Mouse (Mus musculus): ENCODE data around the gene Rrm2. TPM values are rescaled to one million over a fixed set of nuclear protein-coding genes. Genes with fewer than 3 reads are reported as not detected.

Rrm2 gene
- 172 and 175 TPM in 2 replicates for polyA plus RNA-seq (2015; fragmentation: Nextera tagmentation; extraction: Ambion mirVana)

DNA sequence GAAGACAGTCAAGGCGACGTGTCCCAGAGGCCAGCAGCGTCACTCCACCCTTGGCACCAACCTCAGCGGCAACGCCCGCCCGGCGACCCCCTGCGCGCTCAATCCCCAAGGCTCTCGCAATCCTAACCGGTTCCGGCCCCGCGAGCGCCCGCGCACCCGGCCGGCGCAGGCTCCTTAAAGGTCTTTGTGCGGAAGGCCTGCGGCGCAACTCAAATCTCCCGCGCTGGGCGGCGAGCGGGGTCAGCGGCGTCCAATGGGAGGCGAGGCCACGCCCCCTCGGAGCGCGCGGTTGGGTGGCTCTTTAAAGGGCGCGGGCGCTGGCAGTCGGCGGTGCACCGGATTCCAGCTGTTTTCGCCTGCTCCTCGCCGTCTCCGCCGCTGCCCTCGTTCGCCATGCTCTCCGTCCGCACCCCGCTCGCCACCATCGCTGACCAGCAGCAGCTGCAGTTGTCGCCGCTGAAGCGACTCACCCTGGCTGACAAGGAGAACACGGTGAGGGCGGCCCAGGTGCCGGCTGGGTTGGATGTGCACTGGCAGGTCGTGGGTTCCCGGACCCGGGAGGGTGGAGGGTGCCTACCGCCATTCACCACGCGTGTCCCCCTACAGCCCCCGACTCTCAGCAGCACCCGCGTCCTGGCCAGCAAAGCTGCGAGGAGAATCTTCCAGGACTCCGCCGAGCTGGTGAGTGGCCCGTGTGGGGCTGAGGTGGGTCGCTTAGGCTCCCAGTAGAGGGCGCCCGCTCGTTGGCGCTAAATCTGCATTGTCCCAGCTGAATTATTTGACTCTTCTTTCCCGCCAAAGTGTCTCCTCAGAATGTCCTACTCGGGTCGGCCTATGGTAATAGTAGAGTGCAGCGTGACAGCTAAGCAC is at the start of gene Rrm2:
Gene Rrm2 (plus strand): TSS at position 288 of the 870 bp plus-strand sequence.
- H3K9me3 ChIP-seq: no peaks in the 10 kb centered on the region
- no peaks in the 10 kb centered on the region for H3K27me3 ChIP-seq (replicated peaks)
- H3K4me2 ChIP-seq: peak within 1 kb of the TSS; percentile 86
- peak within 1 kb of the TSS; percentile 79 for H3K27ac ChIP-seq
- ATAC-seq (ENCODE audit: insufficient read depth, low FRiP score, low read depth): peak; percentile 88
- H3K9ac ChIP-seq: peak within 1 kb of the TSS; percentile 75
- H3K36me3 ChIP-seq: peaks cover 5% of the 10 kb centered on the region; the same call in 1 of the 2 replicates
- WGBS: under 1% methylated on average over 83 of the region's 83 CpGs
- H3K4me1 ChIP-seq: peaks cover 26% of the 10 kb centered on the region
- H3K4me3 ChIP-seq (replicated peaks): peak within 1 kb of the TSS; percentile 86

DNA sequence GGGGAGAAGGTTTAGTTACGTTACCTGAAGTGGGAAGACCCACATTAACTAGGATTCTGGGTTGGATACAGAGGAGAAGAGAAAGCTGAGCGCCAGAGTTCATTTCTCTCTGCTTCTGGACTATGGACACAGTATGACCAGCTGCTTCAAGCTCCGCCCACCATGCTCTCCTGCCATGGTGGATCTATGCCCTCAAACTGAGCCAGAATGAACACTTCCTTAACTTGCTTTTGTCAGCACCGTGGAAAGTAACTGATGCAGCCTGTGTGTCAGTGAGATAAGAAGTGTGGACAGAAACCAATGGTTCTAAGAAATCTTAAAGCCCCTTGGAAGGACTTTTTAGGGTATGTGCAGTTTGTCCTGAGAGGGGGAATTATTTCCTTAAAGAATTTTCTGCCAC is 49.0 kb upstream of the Rrm2 start:
- no peak overlapping the region for H3K4me2 ChIP-seq
- H3K27me3 ChIP-seq (replicated peaks): no peaks in the 10 kb centered on the region
- no peaks in the 10 kb centered on the region for H3K9me3 ChIP-seq
- ATAC-seq (ENCODE audit: insufficient read depth, low FRiP score, low read depth): no peak
- H3K27ac ChIP-seq: no peak overlapping the region
- peaks cover 32% of the 10 kb centered on the region for H3K36me3 ChIP-seq
- 0 out of 2 replicates have a peak, but pooled peaks cover 3% of the 10 kb centered on the region for H3K4me1 ChIP-seq
- no peak overlapping the region for H3K9ac ChIP-seq
- no peak overlapping the region for H3K4me3 ChIP-seq (replicated peaks)
- 88% methylated on average over 4 of the region's 4 CpGs for WGBS

DNA sequence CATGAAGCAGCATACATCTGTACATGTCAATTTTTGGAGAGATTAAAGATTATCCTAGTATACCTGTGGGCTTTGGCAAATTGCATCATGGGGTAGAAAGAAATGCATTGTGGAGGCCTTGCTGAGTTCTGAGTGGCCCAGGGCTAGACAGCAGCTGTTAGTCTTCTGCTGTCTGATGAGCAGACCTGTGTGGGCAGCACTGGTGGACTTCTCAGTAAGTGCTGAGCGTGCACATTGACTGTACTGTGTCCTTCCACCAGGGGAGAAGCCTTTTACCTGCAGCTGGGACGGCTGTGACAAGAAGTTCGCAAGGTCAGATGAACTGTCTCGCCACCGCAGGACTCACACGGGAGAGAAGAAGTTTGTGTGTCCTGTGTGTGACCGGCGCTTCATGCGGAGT is 48.1 kb upstream of the Rrm2 start:
- 88% methylated on average over 9 of the region's 9 CpGs for whole genome bisulfite sequencing
- H3K9ac ChIP-seq: no peak overlapping the region
- H3K4me3 ChIP-seq (replicated peaks): no peak overlapping the region
- H3K9me3 ChIP-seq: no peaks in the 10 kb centered on the region
- peaks cover 28% of the 10 kb centered on the region for H3K36me3 ChIP-seq
- no peak for ATAC-seq (ENCODE audit: insufficient read depth, low FRiP score, low read depth)
- no peak overlapping the region for H3K27ac ChIP-seq
- H3K4me1 ChIP-seq: 0 out of 2 replicates have a peak, but pooled peaks cover 3% of the 10 kb centered on the region
- H3K4me2 ChIP-seq: no peak overlapping the region
- H3K27me3 ChIP-seq (replicated peaks): no peaks in the 10 kb centered on the region

DNA sequence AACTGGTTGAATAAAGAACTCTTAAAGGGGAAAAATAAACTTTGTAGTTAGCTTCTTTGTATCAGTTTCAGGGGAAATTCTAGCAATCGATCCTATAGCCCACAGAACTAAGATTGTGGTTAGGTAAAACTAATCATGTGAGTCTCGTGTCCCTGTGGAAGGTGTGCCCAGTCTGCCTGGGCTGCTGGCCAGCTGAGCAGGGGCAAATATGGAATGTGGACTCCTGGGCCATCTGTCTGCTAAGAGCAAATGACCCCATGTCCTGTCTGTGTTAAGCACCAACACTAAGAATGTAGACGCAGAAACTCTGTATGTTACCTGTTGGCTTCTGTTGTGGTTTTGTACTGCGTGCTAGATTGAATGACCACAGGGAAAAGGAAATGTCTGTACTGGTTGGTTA is 46.9 kb upstream of the Rrm2 start:
- Histone ChIP-seq H3K4me1 (0 out of 2 replicates have a peak, but pooled peaks cover 3% of the 10 kb centered on the region), H3K4me3 (replicated peaks) (no peak overlapping the region), H3K36me3 (peaks cover 18% of the 10 kb centered on the region; the same call in 1 of the 2 replicates), H3K4me2 (no peak overlapping the region), H3K27me3 (replicated peaks) (no peaks in the 10 kb centered on the region), H3K9ac (no peak overlapping the region), H3K9me3 (no peaks in the 10 kb centered on the region), H3K27ac (no peak overlapping the region)
- no peak for ATAC-seq (ENCODE audit: insufficient read depth, low FRiP score, low read depth)
- 75% methylated on average over 4 of the region's 4 CpGs for WGBS

DNA sequence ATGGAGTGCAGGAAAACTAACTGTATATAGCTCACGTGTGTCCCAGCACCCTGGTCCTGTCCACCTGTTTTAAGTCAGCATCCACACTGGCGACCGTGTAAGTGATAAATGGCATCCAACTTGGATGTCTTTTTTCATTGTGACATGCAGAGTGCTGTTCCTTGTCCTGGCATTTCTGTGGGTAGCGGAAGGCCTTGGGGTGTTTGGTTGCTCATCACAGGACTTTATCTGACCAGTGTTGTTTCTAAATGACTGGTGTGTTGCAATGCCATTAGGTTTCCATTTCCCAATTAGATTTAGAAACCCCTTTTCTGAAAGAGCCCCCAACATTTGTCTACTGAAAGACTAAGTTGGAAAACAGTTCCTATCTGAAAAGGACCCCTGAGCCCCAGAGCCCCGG is 45.9 kb upstream of the Rrm2 start:
- 74% methylated on average over 5 of the region's 5 CpGs for WGBS
- Histone ChIP-seq H3K4me3 (replicated peaks) (no peak overlapping the region), H3K9ac (no peak overlapping the region), H3K27me3 (replicated peaks) (no peaks in the 10 kb centered on the region), H3K4me2 (no peak overlapping the region), H3K4me1 (0 out of 2 replicates have a peak, but pooled peaks cover 3% of the 10 kb centered on the region), H3K27ac (no peak overlapping the region), H3K36me3 (peaks cover 18% of the 10 kb centered on the region; the same call in 1 of the 2 replicates), H3K9me3 (no peaks in the 10 kb centered on the region)
- ATAC-seq (ENCODE audit: insufficient read depth, low FRiP score, low read depth): no peak

DNA sequence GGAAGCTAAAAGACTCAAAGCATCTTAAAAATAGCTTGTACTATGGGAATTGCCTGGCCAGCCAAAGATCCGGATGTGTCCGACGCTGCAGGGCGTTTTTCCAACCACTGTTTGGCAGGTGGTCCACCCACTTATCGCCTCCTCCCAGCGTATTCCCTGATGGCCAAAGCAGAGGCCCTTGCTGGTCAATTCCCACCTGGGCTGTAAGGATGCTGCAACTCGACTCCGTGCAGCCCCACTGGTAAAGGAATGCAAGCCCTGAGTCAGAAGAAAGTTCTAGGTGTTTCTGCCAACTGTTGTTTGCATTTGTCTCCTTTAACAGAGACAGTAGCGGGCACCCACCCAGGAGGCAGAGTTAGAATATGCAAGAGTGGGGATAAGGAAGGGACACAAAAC is 27.9 kb upstream of the Rrm2 start:
- Histone ChIP-seq H3K27ac (no peak overlapping the region), H3K4me3 (replicated peaks) (peak overlapping the region; percentile 62), H3K27me3 (replicated peaks) (0 out of 2 replicates have a peak, but pooled peaks cover 11% of the 10 kb centered on the region), H3K4me1 (peaks cover 31% of the 10 kb centered on the region), H3K4me2 (peak overlapping the region; percentile 97), H3K36me3 (no peaks in the 10 kb centered on the region), H3K9me3 (no peaks in the 10 kb centered on the region), H3K9ac (peak overlapping the region; percentile 51; the same call in 1 of the 2 replicates)
- 22% methylated on average over 9 of the region's 9 CpGs for WGBS
- ATAC-seq (ENCODE audit: insufficient read depth, low FRiP score, low read depth): no peak

DNA sequence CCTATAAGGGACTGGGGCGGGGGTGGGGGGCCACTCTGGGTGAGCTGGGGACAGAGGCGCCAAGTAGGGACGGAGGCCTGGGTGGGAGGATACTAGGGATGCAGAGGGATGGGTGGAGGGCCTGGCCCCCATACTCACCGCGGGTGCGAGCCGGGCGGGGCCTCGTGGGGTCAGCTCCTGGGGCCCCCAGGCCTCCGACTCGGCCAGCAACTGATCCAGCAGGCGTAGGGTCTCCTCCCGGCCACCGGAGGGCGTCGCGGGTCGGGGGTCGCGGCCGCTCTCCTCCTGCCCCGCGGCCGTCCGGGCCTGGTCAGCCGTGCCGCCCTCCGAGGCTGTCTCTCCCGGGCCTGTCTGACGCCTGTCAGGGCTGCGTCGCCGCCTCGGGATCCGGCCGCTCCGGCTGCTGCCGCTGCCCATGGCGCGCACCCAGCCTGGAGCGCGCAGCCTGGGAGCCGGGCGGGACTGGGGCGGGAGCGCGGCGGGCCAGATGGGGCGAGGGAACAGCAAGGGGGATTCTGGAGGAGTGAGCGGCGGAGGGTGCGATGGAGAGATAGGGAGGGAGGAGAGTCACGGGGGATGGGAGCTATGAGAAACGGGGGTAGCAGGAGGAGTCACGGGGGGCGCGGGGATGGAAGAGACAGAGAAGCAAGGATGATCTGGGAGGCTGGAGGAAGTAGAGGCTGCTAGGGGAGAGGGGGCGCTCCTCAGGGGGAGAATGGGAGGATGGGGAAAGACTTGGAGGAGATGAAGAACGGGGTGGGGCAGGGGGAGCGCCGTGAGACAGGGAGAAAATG is 27.4 kb upstream of the Rrm2 start:
- Histone ChIP-seq H3K36me3 (no peaks in the 10 kb centered on the region), H3K9ac (peak overlapping the region; percentile 51; the same call in 1 of the 2 replicates), H3K4me3 (replicated peaks) (peak overlapping the region; percentile 62), H3K9me3 (no peaks in the 10 kb centered on the region), H3K4me2 (peak overlapping the region; percentile 97), H3K27me3 (replicated peaks) (0 out of 2 replicates have a peak, but pooled peaks cover 11% of the 10 kb centered on the region), H3K27ac (no peak overlapping the region; the same call in 1 of the 2 replicates), H3K4me1 (peaks cover 31% of the 10 kb centered on the region)
- ATAC-seq (ENCODE audit: insufficient read depth, low FRiP score, low read depth): peak; percentile 24; the same call in 1 of the 2 replicates
- WGBS: 3% methylated on average over 59 of the region's 61 CpGs

DNA sequence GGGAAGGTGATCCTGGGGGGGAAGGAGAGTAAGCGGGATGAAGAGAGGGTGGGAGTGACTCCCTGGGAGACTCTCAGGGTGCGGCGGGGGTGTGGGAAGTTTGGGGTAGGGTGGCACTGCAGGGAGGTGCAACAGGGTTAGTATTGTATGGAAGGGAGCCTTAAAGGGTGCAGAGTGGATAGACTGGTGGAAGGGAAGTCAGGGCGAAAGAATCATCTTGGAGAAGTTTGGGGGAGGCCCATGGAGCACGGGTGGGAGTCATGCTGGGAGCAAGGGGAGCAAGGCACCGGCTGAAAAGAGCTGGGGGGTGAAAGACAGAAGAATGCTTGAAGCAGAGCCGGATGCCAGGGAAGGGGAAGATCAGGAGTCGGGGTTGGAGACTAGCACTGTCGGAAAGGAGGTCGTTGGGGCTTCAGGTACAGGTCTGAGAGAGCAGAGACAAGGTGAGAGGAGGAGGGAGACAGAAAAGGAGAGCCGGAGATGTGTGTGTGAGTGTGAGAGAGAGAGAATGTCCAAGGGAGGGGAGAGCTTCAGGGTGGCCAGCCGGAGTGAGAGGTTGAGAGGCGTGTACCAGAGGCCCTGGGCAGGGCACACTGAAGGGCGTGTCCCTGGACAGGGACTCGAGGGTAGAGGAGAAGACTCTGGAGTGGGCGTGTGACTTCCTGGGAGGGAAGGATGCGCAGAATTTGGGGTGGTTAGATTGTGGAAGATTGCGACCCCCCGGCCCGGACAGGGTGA is 26.6 kb upstream of the Rrm2 start, which contains the start of gene Cys1:
Gene Cys1 (minus strand): TSS at position 528 of the 738 bp plus-strand sequence.
- Histone ChIP-seq H3K27ac (peak within 1 kb of the TSS; percentile 44), H3K36me3 (no peaks in the 10 kb centered on the region), H3K4me3 (replicated peaks) (peak within 1 kb of the TSS; percentile 62), H3K27me3 (replicated peaks) (0 out of 2 replicates have a peak, but pooled peaks cover 11% of the 10 kb centered on the region), H3K9ac (peak within 1 kb of the TSS; percentile 51; the same call in 1 of the 2 replicates), H3K4me2 (peak within 1 kb of the TSS; percentile 97), H3K4me1 (peaks cover 31% of the 10 kb centered on the region), H3K9me3 (no peaks in the 10 kb centered on the region)
- ATAC-seq (ENCODE audit: insufficient read depth, low FRiP score, low read depth): peak; percentile 55
- 5% methylated on average over 20 of the region's 20 CpGs for WGBS

DNA sequence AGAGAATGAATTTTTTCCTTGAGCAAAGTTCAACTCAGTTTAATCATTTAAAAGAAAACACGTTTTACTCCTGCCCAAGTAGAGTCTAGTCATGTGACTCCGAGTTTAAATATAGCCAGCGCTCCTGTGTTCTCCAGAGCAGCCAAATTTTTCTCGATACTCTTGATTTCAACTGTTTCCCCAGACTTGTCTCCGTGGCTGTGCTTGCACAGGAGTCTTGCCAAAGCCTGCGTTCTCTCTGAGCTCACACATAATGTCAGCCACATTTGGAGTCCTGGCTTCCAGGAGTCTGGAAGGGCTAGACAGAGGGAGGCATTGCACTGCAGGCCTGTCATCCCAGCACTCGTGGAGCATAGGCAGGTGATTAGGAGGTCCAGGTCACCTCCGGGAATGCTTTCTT is 25.5 kb upstream of the Rrm2 start:
- Histone ChIP-seq H3K27me3 (replicated peaks) (0 out of 2 replicates have a peak, but pooled peaks cover 11% of the 10 kb centered on the region), H3K4me2 (no peak overlapping the region; the same call in 1 of the 2 replicates), H3K4me3 (replicated peaks) (no peak overlapping the region), H3K36me3 (no peaks in the 10 kb centered on the region), H3K4me1 (peaks cover 37% of the 10 kb centered on the region), H3K9ac (no peak overlapping the region), H3K27ac (peak overlapping the region; percentile 44; the same call in 1 of the 2 replicates), H3K9me3 (no peaks in the 10 kb centered on the region)
- WGBS: 35% methylated on average over 8 of the region's 8 CpGs
- ATAC-seq (ENCODE audit: insufficient read depth, low FRiP score, low read depth): no peak

DNA sequence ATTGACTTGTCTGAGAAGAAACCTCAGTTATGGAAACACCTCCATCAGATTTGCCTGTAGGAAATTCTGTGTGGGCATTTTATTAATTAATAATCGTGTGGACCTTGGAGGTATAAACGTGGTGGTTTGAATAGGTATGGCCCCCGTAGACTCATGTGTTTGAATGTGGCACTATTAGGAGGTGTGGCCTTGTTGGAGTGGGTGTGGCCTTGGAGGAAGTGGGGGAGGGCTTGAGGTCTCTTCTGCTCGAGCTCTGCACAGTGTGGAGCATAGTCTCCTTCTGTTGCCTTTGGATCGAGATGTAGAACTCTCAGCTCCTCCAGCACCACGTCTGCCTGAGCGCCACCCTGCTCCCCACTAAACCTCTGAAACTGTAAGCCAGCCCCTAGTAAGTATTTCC is 24.6 kb upstream of the Rrm2 start:
- H3K27me3 ChIP-seq (replicated peaks): 0 out of 2 replicates have a peak, but pooled peaks cover 11% of the 10 kb centered on the region
- no peak overlapping the region for H3K27ac ChIP-seq
- H3K4me2 ChIP-seq: no peak overlapping the region
- H3K36me3 ChIP-seq: no peaks in the 10 kb centered on the region
- ATAC-seq (ENCODE audit: insufficient read depth, low FRiP score, low read depth): no peak
- H3K4me1 ChIP-seq: peaks cover 37% of the 10 kb centered on the region
- no peak overlapping the region for H3K4me3 ChIP-seq (replicated peaks)
- no peaks in the 10 kb centered on the region for H3K9me3 ChIP-seq
- 71% methylated on average over 7 of the region's 7 CpGs for WGBS
- no peak overlapping the region for H3K9ac ChIP-seq
